Mouse (Mus musculus) G1E (cell line): ENCODE results near the gene Gm16503. TPM values are rescaled to one million over a fixed set of nuclear protein-coding genes. Genes with fewer than 3 reads are reported as not detected.
A peak's percentile ranks its signal among the peaks of the same experiment; 100 is the strongest.
"Not testable (repeated sequence)": the region's sequence is repeated elsewhere in the genome, so short reads cannot be mapped to it uniquely, and the experiment has no call there.

Experiments
- ATAC-seq: 2 replicates; pipeline ENCODE4 v1.8.0; 2016; ENCODE audit warnings: mild to moderate bottlenecking; ENCODE audit not compliant: insufficient number of reproducible peaks, poor library complexity, low FRiP score, severe bottlenecking; ENCODE audit errors: extremely low read depth
- DNase-seq: peaks from one replicate; pipeline ENCODE4 v3.0.0; 2012; ENCODE audit warnings: low spot score
- H3K27me3 ChIP-seq: 2 replicates; pipeline ENCODE4 v1.6.1; 2012; ENCODE audit warnings: mild to moderate bottlenecking, low read length, inconsistent platforms; ENCODE audit not compliant: insufficient read depth
- H3K36me3 ChIP-seq: replicated peaks from 2 replicates; pipeline ENCODE3; 2012; ENCODE audit warnings: mild to moderate bottlenecking, inconsistent platforms
- H3K4me1 ChIP-seq: 2 replicates; pipeline ENCODE4 v1.6.1; 2012; ENCODE audit warnings: low read depth, low read length, inconsistent platforms, mixed read lengths; ENCODE audit not compliant: insufficient read depth
- H3K4me3 ChIP-seq: 2 replicates; pipeline ENCODE4 v1.5.1; 2012; ENCODE audit warnings: low read depth, mild to moderate bottlenecking, inconsistent platforms, low read length, moderate library complexity, mixed read lengths
- H3K9me3 ChIP-seq: replicated peaks from 2 replicates; pipeline ENCODE4 v1.6.1; 2012; ENCODE audit warnings: inconsistent platforms
- CTCF ChIP-seq: IDR thresholded peaks from 2 replicates; pipeline ENCODE4 v1.5.1; 2012; ENCODE audit warnings: low read depth, low read length, inconsistent platforms, mixed read lengths
- GATA1 ChIP-seq: IDR thresholded peaks from 2 replicates; pipeline ENCODE4 v1.6.1; 2012; ENCODE audit warnings: borderline replicate concordance, low read length, inconsistent platforms, mixed read lengths
- GATA2 ChIP-seq: IDR thresholded peaks from 2 replicates; pipeline ENCODE4 v1.6.1; 2012; ENCODE audit warnings: low read depth, low read length, inconsistent platforms, borderline replicate concordance
- POLR2AphosphoS5 ChIP-seq: IDR thresholded peaks from 2 replicates; pipeline ENCODE4 v1.6.1; 2012; ENCODE audit warnings: low read depth, low read length, inconsistent platforms; ENCODE audit not compliant: insufficient replicate concordance
- TAL1 ChIP-seq: conservative IDR thresholded peaks from 2 replicates; pipeline ENCODE4 v1.6.1; 2012; ENCODE audit warnings: low read depth, low read length, inconsistent platforms, mixed read lengths
- polyA plus RNA-seq: library from polyadenylated mRNA; stranded (reverse); fragments of >175 nt; gene quantifications from 2 replicates; pipeline ENCODE4 v1.2.3, GENCODE M21; 2012
- total RNA-seq, 2 experiments: library from RNA; stranded (forward) in 1 of 2; stranded (reverse) in 1 of 2; fragments of 200-1000 nt in 1 of 2; fragments of >200 nt in 1 of 2; fragmentation: Nextera tagmentation in 1 of 2; gene quantifications; 2 replicates each; pipeline ENCODE4 v1.2.3; 2014 to 2017

Gene Gm16503
- total RNA-seq (2014; fragmentation: Nextera tagmentation) (0.29 TPM in 1 of 2 replicates, not detected in the other), total RNA-seq (2017) (0.17 and 0.22 TPM in 2 replicates), polyA plus RNA-seq (not detected in 2 replicates)

DNA sequence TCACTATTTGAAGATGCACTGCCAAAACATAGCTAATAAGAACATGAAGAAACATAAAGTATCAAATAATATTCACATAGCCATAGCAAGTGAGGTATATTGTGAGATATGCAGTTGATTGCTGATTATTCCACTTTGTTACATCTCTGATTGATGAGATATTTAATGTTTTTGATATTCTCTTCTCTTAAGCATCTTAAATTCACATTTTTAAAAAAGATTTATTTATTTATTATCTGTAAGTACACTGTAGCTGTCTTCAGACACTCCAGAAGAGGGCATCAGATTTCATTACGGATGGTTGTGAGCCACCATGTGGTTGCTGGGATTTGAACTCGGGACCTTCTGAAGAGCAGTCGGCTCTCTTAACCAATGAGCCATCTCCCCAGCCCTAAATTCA, at the start of gene Gm16503:
Gm16503 (plus strand) TSS at position 301 of the 400 bp plus-strand sequence.
- not testable (repeated sequence) for H3K36me3 ChIP-seq, ATAC-seq, H3K27me3 ChIP-seq, H3K4me3 ChIP-seq, H3K4me1 ChIP-seq, DNase-seq
- peaks cover 38% of the 10 kb centered on the region for H3K9me3 ChIP-seq

DNA sequence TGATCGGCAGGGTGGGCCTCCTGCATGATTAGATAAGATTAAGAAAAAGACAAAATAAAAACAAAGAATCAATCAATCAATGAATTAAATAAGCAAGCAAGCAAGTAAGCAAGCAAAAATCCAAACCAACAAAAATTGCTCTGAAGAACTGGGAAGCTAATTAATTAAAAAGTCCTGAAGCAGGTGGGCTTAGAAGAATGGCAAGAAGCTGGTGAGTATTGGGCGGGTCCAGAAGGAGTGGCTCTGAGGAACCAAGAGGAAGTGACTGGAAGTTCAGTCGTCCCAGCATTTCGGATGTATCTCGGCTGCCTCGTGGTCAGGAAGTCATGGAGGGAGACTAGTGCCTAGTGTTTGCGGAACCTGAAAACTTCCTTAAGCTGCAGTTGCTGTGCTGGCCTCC, 47.9 kb upstream of the Gm16503 start, which contains the start of gene Zfp982:
Zfp982 (plus strand) TSS at position 301 of the 400 bp plus-strand sequence.
- DNase-seq, H3K36me3 ChIP-seq, H3K4me3 ChIP-seq, ATAC-seq, H3K27me3 ChIP-seq, H3K4me1 ChIP-seq: not testable (repeated sequence)
- peaks cover 27% of the 10 kb centered on the region for H3K9me3 ChIP-seq

DNA sequence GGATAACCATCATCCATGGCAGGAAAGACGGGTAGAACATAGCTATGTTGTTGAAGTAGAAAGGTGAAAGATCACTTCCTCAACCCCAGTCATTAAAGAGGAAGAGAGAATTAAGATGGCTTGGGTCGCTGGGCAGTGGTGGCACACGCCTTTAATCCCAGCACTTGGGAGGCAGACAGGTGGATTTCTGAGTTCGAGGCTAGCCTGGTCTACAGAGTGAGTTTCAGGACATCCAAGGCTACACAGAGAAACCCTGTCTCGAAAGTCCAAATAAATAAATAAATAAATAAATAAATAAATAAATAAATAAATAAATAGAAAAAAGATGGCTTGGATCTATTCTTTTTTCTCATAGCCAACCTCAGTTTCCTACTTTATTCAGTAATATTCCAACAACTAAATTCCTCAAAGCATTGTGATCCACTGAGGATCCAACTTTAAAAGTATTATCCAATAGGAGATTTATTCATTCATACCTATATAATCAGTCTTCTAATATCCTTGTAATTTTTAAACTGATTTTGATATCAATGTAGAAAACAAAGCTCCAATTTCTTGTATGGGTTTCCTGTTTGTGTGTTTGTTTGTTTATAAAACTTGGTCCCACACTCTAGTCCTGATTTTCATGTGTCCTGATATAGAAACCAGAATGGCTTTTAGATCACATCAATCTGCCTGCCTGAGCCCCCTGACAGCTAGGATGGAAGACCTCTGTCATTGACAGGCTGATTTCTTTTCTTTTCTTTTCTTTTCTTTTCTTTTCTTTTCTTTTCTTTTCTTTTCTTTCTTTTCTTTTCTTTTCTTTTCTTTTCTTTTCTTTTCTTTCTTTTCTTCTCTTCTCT, 41.0 kb upstream of the Gm16503 start:
- not testable (repeated sequence) for H3K27me3 ChIP-seq, H3K4me3 ChIP-seq, H3K36me3 ChIP-seq, H3K9me3 ChIP-seq, H3K4me1 ChIP-seq, DNase-seq
- peak; percentile 59 for ATAC-seq

DNA sequence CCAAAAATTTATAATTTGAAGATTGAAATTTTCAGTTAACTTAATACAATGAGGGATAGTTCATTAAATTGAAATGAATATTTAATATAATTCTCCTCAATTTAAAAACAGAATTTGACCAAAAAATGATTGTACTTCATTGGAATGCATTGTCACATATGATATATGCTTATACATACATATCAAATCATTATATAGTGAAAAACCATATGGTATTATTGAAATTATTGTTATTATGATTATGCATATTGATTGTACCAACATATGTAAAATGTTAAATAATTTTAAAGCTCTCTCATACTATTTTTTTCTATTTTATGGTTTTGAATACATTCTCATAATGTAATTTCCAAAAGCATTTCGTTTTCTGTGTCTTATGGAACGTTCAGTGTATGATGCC, 30.8 kb upstream of the Gm16503 start:
- TF ChIP-seq TAL1, result no peak
- no peak for TF ChIP-seq POLR2AphosphoS5
- no peak for TF ChIP-seq GATA1
- TF ChIP-seq GATA2, result no peak
- ATAC-seq, result no peak; the same call in 1 of the 2 replicates
- DNase-seq, result no peak
- Histone ChIP-seq H3K9me3 (peaks cover 14% of the 10 kb centered on the region), H3K36me3 (no peaks in the 10 kb centered on the region), H3K27me3 (no peaks in the 10 kb centered on the region), H3K4me3 (no peak overlapping the region), H3K4me1 (no peaks in the 10 kb centered on the region)

DNA sequence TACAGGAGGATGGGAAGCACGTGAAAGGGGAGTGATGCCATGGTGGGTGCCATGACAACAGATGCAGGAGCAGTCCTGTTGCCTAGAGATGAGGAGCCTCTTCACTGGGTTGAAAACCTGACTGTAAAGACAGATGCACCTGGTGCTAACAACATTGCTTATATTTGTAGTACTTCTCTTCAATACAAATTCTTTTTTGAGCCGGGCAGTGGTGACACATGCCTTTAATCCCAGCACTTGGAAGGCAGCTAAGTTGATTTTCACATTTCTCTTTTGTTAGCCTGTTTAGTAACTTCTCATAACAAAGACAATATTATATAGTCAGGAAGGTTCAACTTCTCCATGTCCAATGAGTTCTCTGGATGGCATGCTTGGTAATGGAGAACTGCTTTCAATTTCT, 21.0 kb upstream of the Gm16503 start:
- Histone ChIP-seq H3K27me3 (no peaks in the 10 kb centered on the region), H3K9me3 (peaks cover 33% of the 10 kb centered on the region), H3K4me3 (no peak overlapping the region), H3K36me3 (no peaks in the 10 kb centered on the region), H3K4me1 (no peaks in the 10 kb centered on the region)
- TF ChIP-seq POLR2AphosphoS5 (no peak), TAL1 (no peak), CTCF (no peak)
- ATAC-seq (peak; percentile 5; the same call in 1 of the 2 replicates), DNase-seq (no peak)

DNA sequence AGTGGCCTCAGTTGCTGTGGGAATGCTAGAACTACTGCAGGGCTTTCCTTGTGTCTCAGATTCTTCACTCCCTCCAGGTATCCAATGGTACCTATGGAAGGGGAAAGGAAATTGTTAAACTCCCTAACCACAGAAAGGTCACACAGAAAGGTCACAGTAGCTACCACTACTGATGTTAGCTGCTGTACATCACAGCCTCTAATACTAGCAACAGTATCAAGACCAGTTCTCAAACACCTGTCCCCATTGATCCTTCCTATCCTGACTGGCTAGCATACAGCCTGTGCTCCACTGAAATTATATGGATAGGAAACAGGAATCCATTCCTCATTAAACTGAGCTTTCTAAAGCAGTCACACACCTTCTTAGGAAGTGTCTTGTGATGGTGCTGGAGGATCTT, 19.9 kb upstream of the Gm16503 start:
- Histone ChIP-seq H3K9me3 (peaks cover 34% of the 10 kb centered on the region), H3K4me1 (no peaks in the 10 kb centered on the region), H3K4me3 (no peak overlapping the region), H3K27me3 (no peaks in the 10 kb centered on the region), H3K36me3 (no peaks in the 10 kb centered on the region)
- DNase-seq, result no peak
- no peak for TF ChIP-seq TAL1
- no peak for TF ChIP-seq GATA1
- no peak for TF ChIP-seq GATA2
- no peak for TF ChIP-seq POLR2AphosphoS5
- no peak for TF ChIP-seq CTCF
- ATAC-seq, result peak; percentile 9; the same call in 1 of the 2 replicates

DNA sequence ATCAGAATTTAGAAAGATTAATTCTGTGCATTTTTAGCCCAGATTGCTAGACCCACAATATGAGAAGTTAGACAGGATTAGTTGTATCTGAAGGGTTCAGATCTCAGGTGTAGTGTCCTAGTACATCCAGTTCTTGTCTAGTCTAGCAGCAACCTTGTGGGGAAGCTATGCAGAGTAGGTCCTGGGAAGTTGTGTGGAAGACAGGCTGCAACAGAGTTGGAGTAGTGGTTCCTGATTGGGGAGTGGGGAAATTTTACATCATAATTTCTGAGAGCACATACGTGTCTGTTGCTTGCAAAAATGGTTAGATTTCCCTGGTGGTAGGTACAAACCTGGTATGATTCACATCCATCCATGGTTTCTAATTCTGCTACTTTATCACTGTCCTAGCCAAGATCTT, 14.9 kb upstream of the Gm16503 start:
- H3K36me3 ChIP-seq, result no peaks in the 10 kb centered on the region
- peaks cover 36% of the 10 kb centered on the region for H3K9me3 ChIP-seq
- no peaks in the 10 kb centered on the region for H3K27me3 ChIP-seq
- no peak for ATAC-seq
- TF ChIP-seq CTCF (no peak), GATA2 (no peak), TAL1 (no peak), POLR2AphosphoS5 (no peak), GATA1 (no peak)
- H3K4me3 ChIP-seq, result no peak overlapping the region
- no peak for DNase-seq
- H3K4me1 ChIP-seq, result no peaks in the 10 kb centered on the region
